ENCODE assay signal across 27 mouse cellular contexts in the genomic region with DNA sequence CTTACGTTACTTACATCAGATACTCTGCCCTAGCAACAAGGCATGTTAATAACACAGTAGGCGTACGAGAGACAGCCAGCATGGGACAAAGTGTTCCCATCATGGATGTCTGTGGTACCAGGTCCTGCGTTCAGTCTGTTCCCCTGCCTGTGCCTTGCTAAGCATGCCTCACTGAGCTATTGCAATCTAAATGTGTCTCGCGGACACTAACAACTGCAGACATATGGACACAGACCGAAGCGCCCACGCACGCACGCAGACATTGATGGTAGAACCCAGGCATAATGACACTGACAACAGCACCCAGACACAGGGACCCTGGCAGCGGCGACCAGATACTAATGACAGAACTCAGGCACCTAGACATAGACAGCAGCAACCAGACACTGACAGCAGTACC.
DNase-seq lines count a peak whose midpoint lies in the region; ATAC-seq and TF ChIP-seq lines count a peak whose summit lies in the region.
"Had no signal": no experiment of that assay in that cellular context is flagged by ENCODE, and none has a peak within 500 bp of the region (broad histone marks: within the 10 kb centered on the region; RNA-seq: fewer than 3 reads in every experiment).

No protein-coding gene starts in this region.

- peak; percentile 36 to 50 for DNase-seq in left cerebral cortex, postnatal 25 days (ENCODE audit: low spot score in 2 of 2)
- no peak for DNase-seq in left cerebral cortex, postnatal 10 days (ENCODE audit: extremely low spot score in 1 of 2, low spot score in 2 of 2)
- peak; percentile 48 for DNase-seq in brain, adult 2 months (ENCODE audit: low read depth, low spot score)
- peak; percentile 40 for DNase-seq in brain, embryonic 14.5 days (ENCODE audit: low read depth)
- DNase-seq in layer of hippocampus, adult 9-11 months = peak; percentile 68
- no peak for DNase-seq in thymus, postnatal 25 days
- DNase-seq: adrenal gland, adult 8-10 months; cerebellum, adult 2 months; cerebellum, postnatal 25 days; kidney, adult 8-10 months; kidney, postnatal 10 days; lung, adult 18-20 months; lung, postnatal 10 days; thymus, adult 18-20 months; thymus, postnatal 4 days had no signal

- TF ChIP-seq POLR2A in brain, embryonic 14.5 days (IDR thresholded peaks at IDR 0.05; ENCODE audit: borderline replicate concordance, extremely low read depth, insufficient read depth, insufficient read length, poor library complexity, severe bottlenecking) = no peak

- WGBS in midbrain, embryonic 15.5 days = 88% methylated on average over 13 of the region's 13 CpGs
- WGBS in midbrain, embryonic 13.5 days = 89% methylated on average over 13 of the region's 13 CpGs

- 0 out of 2 replicates have a peak, but pooled peaks cover 5% of the 10 kb centered on the region for H3K27me3 ChIP-seq in midbrain, embryonic 15.5 days (replicated peaks)
- H3K27me3 ChIP-seq in midbrain, embryonic 13.5 days = peaks cover 15% of the 10 kb centered on the region
- H3K27me3 ChIP-seq: intestine, embryonic 15.5 days; liver, embryonic 12.5 days had no signal

- intact Hi-C loops in left cerebral cortex, postnatal 25 days (cut with DNase I) = loop anchor here (1.0 to 5.0 kb wide), 3 partner anchors 48 to 293 kb away; no protein-coding TSS in a partner anchor
- intact Hi-C loops in left cerebral cortex, postnatal 10 days (cut with DNase I) = loop anchor here (10.0 kb wide), 1 partner anchor 210 kb away; no protein-coding TSS in a partner anchor

- no peak for TF ChIP-seq CTCF in brain, embryonic 14.5 days (IDR thresholded peaks at IDR 0.05; ENCODE audit: borderline replicate concordance, extremely low read depth, insufficient read depth, insufficient read length)

- no peaks in the 10 kb centered on the region for H3K9me3 ChIP-seq in midbrain, embryonic 15.5 days
- H3K9me3 ChIP-seq in midbrain, embryonic 13.5 days = no peaks in the 10 kb centered on the region
- H3K9me3 ChIP-seq: embryonic facial prominence, embryonic 12.5 days; forebrain, embryonic 12.5 days; hindbrain, embryonic 10.5 days; intestine, embryonic 15.5 days; limb, embryonic 13.5 days had no signal

- no peak overlapping the region for H3K27ac ChIP-seq in midbrain, embryonic 15.5 days
- H3K27ac ChIP-seq in midbrain, embryonic 13.5 days = no peak overlapping the region
- H3K27ac ChIP-seq: embryonic facial prominence, embryonic 12.5 days; forebrain, embryonic 12.5 days; hindbrain, embryonic 10.5 days; intestine, embryonic 15.5 days; limb, embryonic 13.5 days; liver, embryonic 12.5 days had no signal

- H3K4me3 ChIP-seq in midbrain, embryonic 15.5 days = no peak overlapping the region
- no peak overlapping the region for H3K4me3 ChIP-seq in midbrain, embryonic 13.5 days (replicated peaks)
- H3K4me3 ChIP-seq: embryonic facial prominence, embryonic 12.5 days; forebrain, embryonic 12.5 days; hindbrain, embryonic 10.5 days; intestine, embryonic 15.5 days; limb, embryonic 13.5 days; liver, embryonic 12.5 days had no signal

- H3K9ac ChIP-seq in midbrain, embryonic 15.5 days = no peak overlapping the region
- no peak overlapping the region for H3K9ac ChIP-seq in midbrain, embryonic 13.5 days (replicated peaks)
- H3K9ac ChIP-seq: embryonic facial prominence, embryonic 12.5 days; forebrain, embryonic 12.5 days; intestine, embryonic 15.5 days; limb, embryonic 13.5 days; liver, embryonic 12.5 days had no signal

- H3K4me2 ChIP-seq in midbrain, embryonic 15.5 days = no peak overlapping the region
- no peak overlapping the region for H3K4me2 ChIP-seq in midbrain, embryonic 13.5 days (replicated peaks)
- H3K4me2 ChIP-seq: embryonic facial prominence, embryonic 12.5 days; forebrain, embryonic 12.5 days; heart, embryonic 11.5 days; intestine, embryonic 15.5 days; limb, embryonic 13.5 days; liver, embryonic 12.5 days; midbrain, embryonic 11.5 days had no signal

- H3K4me1 ChIP-seq in midbrain, embryonic 15.5 days = peaks cover 13% of the 10 kb centered on the region
- H3K4me1 ChIP-seq in midbrain, embryonic 13.5 days (replicated peaks) = peaks cover 15% of the 10 kb centered on the region
- H3K4me1 ChIP-seq: embryonic facial prominence, embryonic 12.5 days; intestine, embryonic 15.5 days; limb, embryonic 13.5 days; liver, embryonic 12.5 days had no signal

- no peaks in the 10 kb centered on the region for H3K36me3 ChIP-seq in midbrain, embryonic 15.5 days (replicated peaks)
- no peaks in the 10 kb centered on the region for H3K36me3 ChIP-seq in midbrain, embryonic 13.5 days
- H3K36me3 ChIP-seq: embryonic facial prominence, embryonic 12.5 days; forebrain, embryonic 12.5 days; hindbrain, embryonic 10.5 days; intestine, embryonic 15.5 days; limb, embryonic 13.5 days; liver, embryonic 12.5 days had no signal

- no peak for ATAC-seq in midbrain, embryonic 15.5 days (replicated peaks)
- ATAC-seq in midbrain, embryonic 13.5 days = no peak
- ATAC-seq: activated CD4-positive, CD25-positive, alpha-beta regulatory T cell, adult 4 months; hindbrain, embryonic 16.5 days; intestine, embryonic 15.5 days; liver, embryonic 12.5 days had no signal

Comparison
In these comparisons a context has a peak if more than half of its experiments do, and no peak if none do; other contexts are left out.
1. DNase-seq: peak in left cerebral cortex, postnatal 25 days (2 of 2), brain, adult 2 months (single experiment), brain, embryonic 14.5 days (single experiment) and layer of hippocampus, adult 9-11 months (single experiment); none in left cerebral cortex, postnatal 10 days (0 of 2) and thymus, postnatal 25 days (single experiment).